Mouse (Mus musculus): ENCODE data around the gene Enthd1.

DNA sequence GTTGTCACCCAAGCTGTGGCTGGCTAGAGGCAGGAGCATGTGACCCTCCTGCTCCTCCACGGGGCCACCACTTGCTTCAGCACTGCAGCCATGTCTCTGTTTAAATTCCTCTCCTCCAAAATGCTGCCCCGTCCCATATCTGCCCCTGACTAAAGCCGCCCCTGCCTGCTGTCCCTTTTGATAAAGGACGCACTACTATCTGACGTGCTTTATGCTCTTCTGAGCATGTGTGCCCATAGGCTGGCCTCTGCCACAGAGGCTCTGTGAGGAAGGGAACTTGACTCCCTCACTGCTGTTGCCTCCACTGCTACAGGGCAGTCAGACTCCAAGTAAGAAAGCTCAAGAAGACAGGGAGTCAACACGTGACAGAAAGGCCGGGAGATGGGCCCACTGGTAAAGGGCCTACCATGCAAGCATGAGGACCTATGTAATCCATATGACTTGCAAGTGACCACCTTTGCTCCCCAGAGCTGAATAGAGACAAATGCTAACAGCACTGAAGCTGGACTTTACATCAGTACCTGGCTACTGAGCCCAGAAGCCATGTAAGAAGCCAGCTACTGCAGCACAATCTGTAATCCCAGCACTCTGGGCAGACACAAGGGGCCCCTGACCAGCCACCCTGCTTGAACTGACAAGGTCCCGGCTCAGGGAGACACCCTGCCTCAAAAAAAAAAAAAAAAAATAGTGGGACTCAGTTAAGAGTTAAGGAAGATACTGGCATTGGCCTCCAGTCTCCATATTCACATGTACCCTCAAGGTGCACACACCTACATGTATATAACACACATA lies 32.5 kb downstream of the Enthd1 start:
- TF ChIP-seq CTCF (IDR thresholded peaks at IDR 0.05; ENCODE audit: low read depth) (no peak), EP300 (IDR thresholded peaks at IDR 0.05; ENCODE audit: low read depth) (no peak)

Measured in heart, postnatal 0 days (tissue).